Mouse (Mus musculus) intestine, postnatal 0 days (tissue): ENCODE measurements at regions not wholly inside any gene's neighbourhood (a gene's known extent, or its start where the extent isn't known, plus 50 kb on each side); places are given as distances from the start of the nearest gene placed in this dataset.

Experiments used
- ATAC-seq: fragments of 200-750 bp; cut with Nextera tagmentation; 2 replicates; pipeline ENCODE4 v1.8.0; 2017; ENCODE audit warnings: mild to moderate bottlenecking, moderate TSS enrichment, moderate library complexity
- H3K27ac ChIP-seq: fragments of 300-500 bp; sonication (generic); 2 replicates; pipeline ENCODE4 v1.5.1; 2014; ENCODE audit warnings: mild to moderate bottlenecking, low read depth, low read length, moderate library complexity
- H3K27me3 ChIP-seq: fragments of 300-500 bp; sonication (generic); replicated peaks from 2 replicates; pipeline ENCODE4 v1.6.1; 2014; ENCODE audit warnings: low read length, mixed read lengths; ENCODE audit not compliant: control insufficient read depth, insufficient read depth
- H3K36me3 ChIP-seq: fragments of 300-500 bp; sonication (generic); 2 replicates; pipeline ENCODE4 v1.6.1; 2014; ENCODE audit warnings: mild to moderate bottlenecking, moderate library complexity; ENCODE audit not compliant: control insufficient read depth, insufficient read depth
- H3K4me1 ChIP-seq: fragments of 300-500 bp; sonication (generic); replicated peaks from 2 replicates; pipeline ENCODE4 v1.6.1; 2014; ENCODE audit warnings: antibody characterized with exemption, low read length, mixed read lengths; ENCODE audit not compliant: control insufficient read depth, insufficient read depth
- H3K4me2 ChIP-seq: fragments of 300-500 bp; sonication (generic); replicated peaks from 2 replicates; pipeline ENCODE4 v1.6.1; 2014; ENCODE audit warnings: low read depth, mild to moderate bottlenecking, moderate library complexity
- H3K4me3 ChIP-seq: fragments of 300-500 bp; sonication (generic); 2 replicates; pipeline ENCODE4 v1.5.1; 2014; ENCODE audit warnings: low read depth, low read length
- H3K9ac ChIP-seq: fragments of 300-500 bp; sonication (generic); 2 replicates; pipeline ENCODE4 v1.6.1; 2014; ENCODE audit warnings: mild to moderate bottlenecking, low read depth, low read length
- H3K9me3 ChIP-seq: fragments of 300-500 bp; sonication (generic); 2 replicates; pipeline ENCODE4 v1.6.1; 2016; ENCODE audit warnings: mixed run types; ENCODE audit not compliant: control insufficient read depth
- CTCF ChIP-seq: sonication (generic); IDR thresholded peaks from 2 replicates; pipeline ENCODE4 v1.5.1; 2016; ENCODE audit warnings: low read depth, mild to moderate bottlenecking, control low read depth, antibody characterized with exemption, moderate library complexity
- WGBS: fragments of 180-500 bp; shearing (Covaris S2); extraction: QIAGEN DNeasy Blood & Tissue Kit; methylation state at CpG from one replicate; pipeline ENCODE4 v1.1.7; 2014; 5-methylcytosine and 5-hydroxymethylcytosine counted together

- TF ChIP-seq CTCF = no peak
- Histone ChIP-seq H3K4me3 (no peak overlapping the region), H3K4me2 (no peak overlapping the region), H3K4me1 (no peaks in the 10 kb centered on the region), H3K9me3 (no peaks in the 10 kb centered on the region), H3K9ac (no peak overlapping the region), H3K27me3 (no peaks in the 10 kb centered on the region), H3K36me3 (no peaks in the 10 kb centered on the region), H3K27ac (no peak overlapping the region)
- no peak for ATAC-seq
Measured at GRCm38 (mm10) chr12:58440666-58441065, 171.6 kb upstream of the Clec14a start.

- Histone ChIP-seq H3K4me1 (no peaks in the 10 kb centered on the region), H3K4me2 (no peak overlapping the region), H3K27ac (no peak overlapping the region), H3K27me3 (no peaks in the 10 kb centered on the region), H3K4me3 (no peak overlapping the region), H3K36me3 (no peaks in the 10 kb centered on the region), H3K9me3 (no peaks in the 10 kb centered on the region), H3K9ac (no peak overlapping the region)
- TF ChIP-seq CTCF = no peak
- WGBS = 76% methylated on average over 6 of the region's 6 CpGs
- no peak for ATAC-seq
Measured at GRCm38 (mm10) chr12:58437031-58437430, 167.9 kb upstream of the Clec14a start.

GRCm38 (mm10) chr12:58434504-58434903, 165.4 kb upstream of the Clec14a start:
- H3K4me2 ChIP-seq = no peak overlapping the region
- no peak for TF ChIP-seq CTCF
- no peak overlapping the region for H3K27ac ChIP-seq
- no peaks in the 10 kb centered on the region for H3K36me3 ChIP-seq
- H3K9me3 ChIP-seq = no peaks in the 10 kb centered on the region
- H3K4me3 ChIP-seq = no peak overlapping the region
- H3K27me3 ChIP-seq = no peaks in the 10 kb centered on the region
- H3K4me1 ChIP-seq = no peaks in the 10 kb centered on the region
- H3K9ac ChIP-seq = no peak overlapping the region
- 86% methylated on average over 5 of the region's 5 CpGs for WGBS
- no peak for ATAC-seq

- Histone ChIP-seq H3K36me3 (no peaks in the 10 kb centered on the region), H3K27me3 (no peaks in the 10 kb centered on the region), H3K27ac (no peak overlapping the region), H3K4me1 (no peaks in the 10 kb centered on the region), H3K4me2 (no peak overlapping the region), H3K4me3 (no peak overlapping the region), H3K9ac (no peak overlapping the region), H3K9me3 (no peaks in the 10 kb centered on the region)
- ATAC-seq = no peak
- WGBS = 87% methylated on average over 5 of the region's 5 CpGs
- TF ChIP-seq CTCF = no peak
Measured at GRCm38 (mm10) chr12:58429929-58430328, 160.8 kb upstream of the Clec14a start.

GRCm38 (mm10) chr12:58426758-58427157, 157.7 kb upstream of the Clec14a start:
- 92% methylated on average over 6 of the region's 6 CpGs for WGBS
- TF ChIP-seq CTCF = no peak
- Histone ChIP-seq H3K4me2 (no peak overlapping the region), H3K4me1 (no peaks in the 10 kb centered on the region), H3K27ac (no peak overlapping the region), H3K27me3 (no peaks in the 10 kb centered on the region), H3K9me3 (no peaks in the 10 kb centered on the region), H3K9ac (no peak overlapping the region), H3K4me3 (no peak overlapping the region), H3K36me3 (no peaks in the 10 kb centered on the region)
- ATAC-seq = no peak

GRCm38 (mm10) chr12:58425961-58426360, 156.9 kb upstream of the Clec14a start:
- ATAC-seq = no peak
- Histone ChIP-seq H3K9me3 (no peaks in the 10 kb centered on the region), H3K36me3 (no peaks in the 10 kb centered on the region), H3K4me2 (no peak overlapping the region), H3K9ac (no peak overlapping the region), H3K4me3 (no peak overlapping the region), H3K4me1 (no peaks in the 10 kb centered on the region), H3K27me3 (no peaks in the 10 kb centered on the region), H3K27ac (no peak overlapping the region)
- no peak for TF ChIP-seq CTCF
- 67% methylated on average over 4 of the region's 4 CpGs for WGBS

GRCm38 (mm10) chr12:58423581-58423980, 154.5 kb upstream of the Clec14a start:
- ATAC-seq = no peak
- TF ChIP-seq CTCF = no peak
- no peaks in the 10 kb centered on the region for H3K9me3 ChIP-seq
- no peak overlapping the region for H3K9ac ChIP-seq
- no peaks in the 10 kb centered on the region for H3K36me3 ChIP-seq
- H3K4me1 ChIP-seq = no peaks in the 10 kb centered on the region
- H3K4me2 ChIP-seq = no peak overlapping the region
- H3K4me3 ChIP-seq = no peak overlapping the region
- no peaks in the 10 kb centered on the region for H3K27me3 ChIP-seq
- H3K27ac ChIP-seq = no peak overlapping the region
- WGBS = 31% methylated on average over 1 of the region's 1 CpGs
